Mouse (Mus musculus) liver, embryonic 14.5 days (tissue): Measurements from ENCODE around the gene Slc26a9. TPM values are rescaled to one million over a fixed set of nuclear protein-coding genes. Genes with fewer than 3 reads are reported as not detected.

ENCODE experiments used
- ATAC-seq: fragments of 200-750 bp; cut with Nextera tagmentation; 2 replicates; pipeline ENCODE4 v1.8.0; 2017; ENCODE audit warnings: moderate number of reproducible peaks, mild to moderate bottlenecking, moderate library complexity; ENCODE audit not compliant: insufficient read depth
- DNase-seq, 3 experiments: peaks; one replicate each; pipeline ENCODE4 v3.0.0-alpha.2; 2012 to 2013; ENCODE audit warnings: low read depth in 3 of 3, low spot score in 3 of 3
- H3K27ac ChIP-seq: fragments of 300-500 bp; sonication (generic); 2 replicates; pipeline ENCODE4 v1.5.1; 2014; ENCODE audit warnings: moderate library complexity, mild to moderate bottlenecking, control low read depth, inconsistent platforms
- H3K27me3 ChIP-seq: fragments of 300-500 bp; sonication (generic); 2 replicates; pipeline ENCODE4 v1.6.1; 2014; ENCODE audit warnings: mild to moderate bottlenecking, low read length, moderate library complexity; ENCODE audit not compliant: control insufficient read depth, insufficient read depth
- H3K36me3 ChIP-seq: fragments of 300-500 bp; sonication (generic); replicated peaks from 2 replicates; pipeline ENCODE4 v1.6.1; 2014; ENCODE audit warnings: low read depth; ENCODE audit not compliant: control insufficient read depth, insufficient read depth
- H3K4me1 ChIP-seq, 2 experiments: fragments of 200-500 bp in 1 of 2; fragments of 300-500 bp in 1 of 2; sonication (generic) in 1 of 2; replicated peaks; 2 replicates each; pipeline ENCODE4 v1.6.1; 2012 to 2014; ENCODE audit warnings: antibody characterized with exemption in 1 of 2, inconsistent platforms in 1 of 2, low read length in 1 of 2; ENCODE audit not compliant: control insufficient read depth in 2 of 2, insufficient read depth in 2 of 2
- H3K4me2 ChIP-seq: fragments of 300-500 bp; sonication (generic); 2 replicates; pipeline ENCODE4 v1.6.1; 2014; ENCODE audit warnings: low read depth, mild to moderate bottlenecking, control low read depth, moderate library complexity
- H3K4me3 ChIP-seq, 2 experiments: fragments of 200-500 bp in 1 of 2; fragments of 300-500 bp in 1 of 2; sonication (generic) in 1 of 2; 2 replicates each; pipeline ENCODE4 v1.5.1; 2012 to 2014; ENCODE audit warnings: low read depth in 2 of 2, low read length in 2 of 2, mild to moderate bottlenecking in 2 of 2, control low read depth in 1 of 2, inconsistent platforms in 1 of 2, moderate library complexity in 1 of 2; ENCODE audit not compliant: insufficient read depth in 1 of 2
- H3K9ac ChIP-seq: fragments of 300-500 bp; sonication (generic); replicated peaks from 2 replicates; pipeline ENCODE4 v1.6.1; 2014; ENCODE audit warnings: mild to moderate bottlenecking, control low read depth, moderate library complexity
- H3K9me3 ChIP-seq: fragments of 300-500 bp; sonication (generic); 2 replicates; pipeline ENCODE4 v1.6.1; 2016; ENCODE audit warnings: low read length, mixed read lengths; ENCODE audit not compliant: control insufficient read depth
- CTCF ChIP-seq: IDR thresholded peaks from 2 replicates; pipeline ENCODE4 v1.5.1; 2016; ENCODE audit warnings: antibody characterized with exemption, low read depth, control low read depth
- EP300 ChIP-seq: IDR thresholded peaks from 2 replicates; pipeline ENCODE4 v1.6.1; 2016; ENCODE audit warnings: antibody characterized with exemption, low read depth
- WGBS: fragments of 180-500 bp; shearing (Covaris S2); extraction: QIAGEN DNeasy Blood & Tissue Kit; methylation state at CpG from one replicate; pipeline ENCODE4 v1.1.7; 2014; ENCODE audit not compliant: insufficient replicate concordance; 5-methylcytosine and 5-hydroxymethylcytosine counted together
- polyA plus RNA-seq, 2 experiments: library from polyadenylated mRNA; depleted of rRNA in 1 of 2; stranded (reverse) in 1 of 2; unstranded in 1 of 2; fragments of >200 nt; fragmentation: Nextera tagmentation in 1 of 2; extraction: Ambion mirVana in 1 of 2; gene quantifications; 2 replicates each; pipeline versions ENCODE4 v1.2.1 to v1.2.3; 2012 to 2014

The Slc26a9 gene
- polyA plus RNA-seq, 2 experiments: 0.06 TPM; not detected in 1

DNA sequence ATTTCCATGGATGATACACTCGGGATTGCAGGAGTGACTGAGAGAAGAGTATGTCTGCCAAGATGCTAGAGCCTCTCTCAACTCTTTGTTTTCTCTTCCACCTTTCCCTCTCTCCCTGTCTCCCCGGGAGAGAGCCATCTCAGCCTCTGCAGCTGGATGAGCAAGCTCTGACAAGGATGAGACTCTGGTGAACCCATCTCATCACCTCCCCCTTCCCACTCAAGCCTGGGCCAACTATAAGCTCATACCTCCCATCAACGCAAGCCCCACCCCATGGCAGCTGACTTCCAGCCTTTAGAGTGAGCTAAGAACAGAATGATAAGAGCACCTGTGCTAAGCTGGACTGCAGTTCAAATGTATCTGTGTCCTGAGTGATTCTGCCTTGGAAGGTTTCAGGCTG lies 25.5 kb downstream of the Slc26a9 start:
- WGBS: 47% methylated on average over 3 of the region's 3 CpGs
- no peaks in the 10 kb centered on the region for H3K36me3 ChIP-seq
- no peak overlapping the region for H3K9ac ChIP-seq
- no peak overlapping the region for H3K4me3 ChIP-seq
- no peaks in the 10 kb centered on the region for H3K27me3 ChIP-seq
- DNase-seq (no peak), ATAC-seq (no peak)
- H3K27ac ChIP-seq: no peak overlapping the region
- no peak overlapping the region for H3K4me2 ChIP-seq
- no peaks in the 10 kb centered on the region for H3K9me3 ChIP-seq
- H3K4me1 ChIP-seq: no peaks in the 10 kb centered on the region
- no peak for TF ChIP-seq CTCF
- TF ChIP-seq EP300: no peak

DNA sequence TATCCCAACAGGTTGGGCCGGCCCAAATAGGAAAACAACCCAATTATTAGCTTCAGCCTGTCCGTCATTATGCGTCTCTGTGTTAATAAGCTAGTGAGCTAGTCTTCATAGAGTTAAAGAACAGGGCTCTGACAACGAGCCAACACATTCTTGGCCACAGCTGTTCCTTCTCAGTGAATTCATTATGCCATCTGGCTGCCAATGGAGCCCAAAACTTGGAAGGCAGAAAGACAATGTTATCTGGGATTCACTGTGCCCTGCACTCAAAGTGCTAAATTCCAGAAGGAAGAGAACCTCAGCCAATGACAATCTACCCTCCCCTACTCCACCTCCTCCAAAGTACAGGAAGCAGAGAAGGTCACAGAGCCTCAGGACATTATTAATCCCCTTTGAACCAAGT lies 26.8 kb downstream of the Slc26a9 start:
- no peaks in the 10 kb centered on the region for H3K36me3 ChIP-seq
- H3K4me1 ChIP-seq: no peaks in the 10 kb centered on the region
- no peak overlapping the region for H3K27ac ChIP-seq
- 56% methylated on average over 4 of the region's 4 CpGs for WGBS
- H3K9ac ChIP-seq: no peak overlapping the region
- TF ChIP-seq EP300: no peak
- no peak for TF ChIP-seq CTCF
- no peak for DNase-seq
- no peak for ATAC-seq
- no peak overlapping the region for H3K4me2 ChIP-seq
- no peak overlapping the region for H3K4me3 ChIP-seq
- H3K27me3 ChIP-seq: no peaks in the 10 kb centered on the region
- no peaks in the 10 kb centered on the region for H3K9me3 ChIP-seq

DNA sequence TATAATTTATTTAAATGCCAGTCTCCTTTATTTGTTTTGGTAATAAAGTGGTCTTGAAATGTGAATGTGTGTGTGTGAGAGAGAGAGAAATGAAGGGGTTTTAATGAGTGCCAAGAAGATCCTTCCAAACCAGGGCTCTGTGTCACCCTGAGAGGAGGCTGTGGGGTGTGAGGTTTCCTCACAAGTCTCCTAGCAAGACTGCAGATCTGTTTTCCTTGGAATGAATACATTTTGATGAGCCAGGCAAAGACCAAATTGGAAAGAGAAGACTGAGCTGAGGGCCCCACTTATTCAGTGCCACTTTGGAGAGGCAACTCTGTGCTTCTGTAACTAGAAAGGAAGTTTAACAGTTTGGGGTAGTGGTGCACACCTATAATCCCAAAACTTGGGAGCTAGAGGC lies 27.6 kb downstream of the Slc26a9 start:
- no peak for ATAC-seq
- no peaks in the 10 kb centered on the region for H3K9me3 ChIP-seq
- no peak overlapping the region for H3K4me2 ChIP-seq
- no peak for TF ChIP-seq EP300
- TF ChIP-seq CTCF: no peak
- no peaks in the 10 kb centered on the region for H3K4me1 ChIP-seq
- no peak for DNase-seq
- H3K9ac ChIP-seq: no peak overlapping the region
- H3K27ac ChIP-seq: no peak overlapping the region
- H3K4me3 ChIP-seq: no peak overlapping the region
- no peaks in the 10 kb centered on the region for H3K27me3 ChIP-seq
- no peaks in the 10 kb centered on the region for H3K36me3 ChIP-seq

DNA sequence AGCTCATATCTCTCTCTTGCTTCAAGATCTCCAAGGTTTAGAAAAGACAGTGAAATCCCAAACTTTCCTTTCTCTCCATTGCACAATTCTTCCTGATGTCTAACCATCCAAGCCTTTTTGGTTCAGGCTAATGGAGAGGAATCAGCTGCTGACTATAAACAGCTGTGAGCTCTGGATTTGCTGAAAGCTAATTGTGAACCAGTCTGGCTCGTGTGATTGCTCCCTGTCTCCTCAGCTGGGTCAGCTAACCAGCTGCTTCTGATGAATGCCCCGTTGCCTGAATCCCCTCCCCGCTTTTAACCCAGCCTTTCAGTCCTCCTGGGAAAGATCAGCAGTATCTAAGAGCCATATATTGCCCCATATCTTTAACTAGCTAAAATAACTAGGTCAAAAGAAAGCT lies 50.8 kb downstream of the Slc26a9 start:
- no peaks in the 10 kb centered on the region for H3K9me3 ChIP-seq
- WGBS: 47% methylated on average over 3 of the region's 3 CpGs
- no peak for DNase-seq
- H3K9ac ChIP-seq: no peak overlapping the region
- peaks cover 10% of the 10 kb centered on the region for H3K27me3 ChIP-seq
- no peaks in the 10 kb centered on the region; a peak in 1 of 4 replicates for H3K4me1 ChIP-seq
- no peak for ATAC-seq
- no peak overlapping the region for H3K27ac ChIP-seq
- H3K4me3 ChIP-seq: no peak overlapping the region
- no peaks in the 10 kb centered on the region for H3K36me3 ChIP-seq
- TF ChIP-seq EP300 (no peak), CTCF (no peak)
- H3K4me2 ChIP-seq: no peak overlapping the region

DNA sequence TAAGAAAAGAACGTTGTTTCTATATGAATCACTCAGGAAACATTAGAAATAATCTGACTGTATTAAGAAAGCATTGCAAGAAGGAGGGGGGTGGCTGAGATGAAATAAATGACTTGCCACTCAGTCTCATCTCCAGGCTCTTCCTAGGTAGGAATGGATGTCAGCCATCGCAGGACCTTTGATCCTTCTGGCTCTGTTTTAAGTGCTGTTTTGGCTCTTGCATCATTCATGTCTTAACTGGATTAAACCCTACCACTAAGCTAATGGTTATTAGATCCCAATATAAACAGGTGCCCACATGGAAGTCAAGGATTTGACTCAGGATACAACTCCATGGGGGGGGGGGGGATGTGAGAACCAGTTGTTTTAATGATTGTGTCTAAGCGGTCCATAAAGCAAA lies 51.3 kb downstream of the Slc26a9 start:
- Histone ChIP-seq H3K9ac (no peak overlapping the region), H3K27me3 (peaks cover 10% of the 10 kb centered on the region), H3K36me3 (no peaks in the 10 kb centered on the region), H3K27ac (no peak overlapping the region), H3K4me1 (no peaks in the 10 kb centered on the region; a peak in 1 of 4 replicates), H3K9me3 (no peaks in the 10 kb centered on the region), H3K4me2 (no peak overlapping the region), H3K4me3 (no peak overlapping the region)
- 64% methylated on average over 3 of the region's 3 CpGs for WGBS
- no peak for DNase-seq
- TF ChIP-seq CTCF: no peak
- TF ChIP-seq EP300: no peak
- no peak for ATAC-seq
